Mouse (Mus musculus): Measurements from ENCODE around the gene Magt1. TPM values are rescaled to one million over a fixed set of nuclear protein-coding genes. Genes with fewer than 3 reads are reported as not detected.

The Magt1 gene
- 8.2 and 9.0 TPM in 2 replicates for polyA plus RNA-seq (2012; rRNA removed)

DNA sequence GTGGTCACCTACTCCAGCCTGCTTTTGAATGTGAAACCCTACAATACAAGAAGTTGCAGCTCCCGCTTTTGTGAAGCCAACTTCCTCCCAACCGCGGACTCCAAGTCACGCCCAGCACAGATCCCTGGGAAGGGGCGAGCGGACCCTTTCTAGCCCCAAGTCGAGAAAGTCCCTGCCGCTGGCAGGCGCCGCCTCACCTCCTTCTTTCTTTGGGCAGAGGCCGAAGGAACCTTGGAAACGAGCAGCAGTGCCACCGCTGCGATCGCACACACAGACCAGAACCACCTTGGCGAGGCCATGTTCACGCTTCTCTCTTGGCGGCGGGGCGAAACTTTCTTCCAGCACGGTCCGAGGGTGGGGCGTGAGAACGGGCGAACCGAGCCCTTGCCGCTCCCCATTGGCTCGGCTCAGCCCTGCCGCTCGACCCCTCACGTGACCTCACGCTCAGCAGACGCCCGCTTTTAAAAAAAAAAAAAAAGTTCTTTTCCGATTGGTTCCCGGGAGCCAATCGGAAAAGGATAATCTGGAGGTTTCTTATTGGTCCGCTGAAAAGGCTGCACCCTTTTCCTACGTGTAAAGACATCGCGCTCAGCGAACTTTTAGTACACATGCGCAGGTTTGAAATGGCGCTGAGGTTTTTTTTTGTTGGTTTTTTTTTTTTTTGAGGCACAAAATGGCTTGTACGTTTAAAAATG, at the start of gene Magt1:
Gene Magt1, minus strand, starts transcription at position 442 of the 695 bp plus-strand sequence.

DNA sequence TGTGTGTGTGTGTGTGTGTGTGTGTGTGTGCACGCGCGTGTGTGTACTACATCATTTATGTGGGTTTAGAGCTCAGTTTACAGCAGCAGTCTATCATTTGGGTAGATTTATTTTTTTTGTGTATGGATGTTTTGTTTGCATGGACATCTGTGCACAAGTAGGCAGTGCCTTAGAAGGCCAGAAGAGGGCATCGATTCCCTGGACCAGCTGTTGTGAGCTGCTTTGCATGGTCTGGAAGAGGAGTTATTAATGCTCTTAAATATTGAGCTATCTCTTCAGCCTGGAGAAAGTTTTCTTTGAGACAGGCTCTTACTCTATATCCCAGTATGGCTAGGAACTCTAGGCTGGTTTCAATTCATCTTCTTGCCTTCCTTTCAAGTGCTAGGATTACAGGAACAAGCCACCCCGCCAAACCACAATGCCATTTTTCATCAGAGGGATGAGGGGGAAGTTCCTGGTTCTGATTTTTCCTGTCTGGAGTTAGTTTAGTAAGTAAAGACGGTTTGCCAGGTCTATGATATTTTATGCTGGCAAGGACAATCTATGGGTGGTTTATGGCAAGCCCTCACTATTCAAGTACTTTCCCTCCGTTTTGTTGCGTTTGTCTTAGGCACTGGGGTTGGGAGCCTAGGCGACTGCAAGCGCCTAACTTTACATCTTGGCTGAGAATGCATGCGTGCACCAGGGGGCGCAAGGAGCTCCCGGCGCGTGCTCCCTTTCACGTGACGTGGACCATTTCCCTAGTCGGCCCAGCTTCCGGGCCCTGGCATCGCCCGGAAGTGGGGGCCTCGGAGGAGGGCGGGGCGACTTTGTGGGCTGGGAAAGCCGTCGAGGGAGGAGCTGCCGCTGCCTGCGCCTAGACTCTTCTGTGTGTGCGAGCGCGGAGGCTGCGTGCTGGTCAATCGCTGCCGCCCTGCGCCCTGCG, 15.0 kb upstream of the Magt1 start, which contains the start of gene Atp7a:
Gene Atp7a, plus strand, starts transcription at position 859 of the 925 bp plus-strand sequence.

GRCm38 (mm10) chrX:106015571-106016322, 4.0 kb upstream of the Magt1 start, which contains the start of gene Cox7b:
Gene Cox7b (plus strand): TSS chrX:106015700.

DNA sequence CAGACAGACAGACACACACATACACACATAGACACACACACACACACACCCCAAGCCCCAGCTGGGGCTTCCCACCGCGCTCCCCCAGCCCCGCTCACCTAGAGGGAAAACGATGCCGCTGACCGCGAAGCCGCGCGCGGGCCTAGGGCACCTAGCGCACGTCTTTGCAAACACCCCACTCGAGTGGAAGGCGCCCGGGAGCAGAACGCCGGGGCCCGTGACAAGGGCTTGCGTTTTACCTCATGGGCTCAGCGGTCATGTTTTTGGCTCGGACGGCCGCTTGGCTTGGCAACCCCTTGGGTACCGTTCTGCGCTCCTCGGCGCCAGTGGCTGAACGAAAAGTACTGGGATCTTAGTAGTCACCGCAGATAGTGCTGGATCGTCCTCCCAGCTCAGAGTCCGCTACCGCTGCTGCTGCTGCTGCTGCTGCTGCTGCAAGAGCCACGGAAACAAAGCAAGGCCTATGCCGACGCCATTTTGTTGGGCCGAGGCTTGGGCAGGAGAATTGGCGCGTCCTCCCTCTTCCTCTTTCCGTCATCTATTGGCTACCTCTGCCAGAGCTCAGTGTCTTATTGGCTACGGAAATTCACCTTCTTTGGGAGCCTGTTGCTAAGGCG, 82.7 kb downstream of the Magt1 start, which contains the start of gene Atrx:
Gene Atrx, minus strand, starts transcription at position 543 of the 617 bp plus-strand sequence.

Other genes with a start within 250 kb of the Magt1 start
- 0.19 and 0.29 TPM in 2 replicates for gene Fgf16, start 247.6 kb downstream of the Magt1 start, polyA plus RNA-seq (2012; rRNA removed)
- 86.3 and 90.1 TPM in 2 replicates for gene Atrx, start 82.5 kb downstream of the Magt1 start, polyA plus RNA-seq (2012; rRNA removed)
- 326 and 368 TPM in 2 replicates for gene Cox7b, start 3.8 kb upstream of the Magt1 start, polyA plus RNA-seq (2012; rRNA removed)
- 5.5 and 5.6 TPM in 2 replicates for gene Atp7a, start 15.4 kb upstream of the Magt1 start, polyA plus RNA-seq (2012; rRNA removed)
- 0.21 and 0.22 TPM in 2 replicates for gene Tlr13, start 131.3 kb upstream of the Magt1 start, polyA plus RNA-seq (2012; rRNA removed)
- 278 and 285 TPM in 2 replicates for gene Pgk1, start 175.2 kb upstream of the Magt1 start, polyA plus RNA-seq (2012; rRNA removed)
- gene Taf9b, start 209.3 kb upstream of the Magt1 start, polyA plus RNA-seq (2012; rRNA removed): 14.9 and 15.0 TPM in 2 replicates
- gene Fnd3c2, start 243.5 kb upstream of the Magt1 start, polyA plus RNA-seq (2012; rRNA removed): not detected in 2 replicates